ENCODE assay signal across 8 mouse cellular contexts in genomic region chr15:83100332-83100662, GRCm38 (mm10). TPM values are rescaled to one million over a fixed set of nuclear protein-coding genes. Genes with fewer than 3 reads are reported as not detected.
DNase-seq lines count a peak whose midpoint lies in the region; ATAC-seq and TF ChIP-seq lines count a peak whose summit lies in the region.

No protein-coding gene starts in this region.

- no peak for TF ChIP-seq CTCF in cerebellum, adult 2 months (IDR thresholded peaks at IDR 0.05; ENCODE audit: borderline replicate concordance, insufficient read depth, low read depth, low read length)
- TF ChIP-seq CTCF in spleen, adult 2 months (IDR thresholded peaks at IDR 0.05; ENCODE audit: extremely low read depth, insufficient read depth, insufficient read length, insufficient replicate concordance): no peak

- no peaks in the 10 kb centered on the region for H3K4me1 ChIP-seq in cerebellum, adult 2 months (ENCODE audit: control insufficient read depth, insufficient read depth, low read length)
- H3K4me1 ChIP-seq in spleen, adult 2 months (ENCODE audit: control insufficient read depth, insufficient read depth, insufficient read length): peaks cover 5% of the 10 kb centered on the region; the same call in 1 of the 2 replicates
- H3K4me1 ChIP-seq in limb, embryonic 15.5 days: peaks cover 24% of the 10 kb centered on the region
- peaks cover 4% of the 10 kb centered on the region; the same call in 1 of the 2 replicates for H3K4me1 ChIP-seq in stomach, embryonic 16.5 days (ENCODE audit: control insufficient read depth, insufficient read depth, low read length)

- no peak for DNase-seq in cerebellum, adult 2 months
- no peak for DNase-seq in cerebellum, adult 8-10 months
- DNase-seq in spleen, adult 2 months (ENCODE audit: low read depth in 1 of 2, low spot score in 2 of 2): no peak
- DNase-seq in spleen, adult 18-20 months: no peak
- DNase-seq in left cerebral cortex, postnatal 25 days (ENCODE audit: low spot score in 2 of 2): no peak

- no peaks in the 10 kb centered on the region for H3K27me3 ChIP-seq in cerebellum, adult 2 months (ENCODE audit: control insufficient read depth, insufficient read depth, low read length)
- H3K27me3 ChIP-seq in spleen, adult 2 months (ENCODE audit: control insufficient read depth, insufficient read depth, low read length): no peaks in the 10 kb centered on the region
- no peaks in the 10 kb centered on the region; the same call in 1 of the 2 replicates for H3K27me3 ChIP-seq in limb, embryonic 15.5 days
- no peaks in the 10 kb centered on the region for H3K27me3 ChIP-seq in stomach, embryonic 16.5 days (ENCODE audit: control insufficient read depth, insufficient read depth, low read length)

- no peaks in the 10 kb centered on the region for H3K9me3 ChIP-seq in limb, embryonic 15.5 days
- H3K9me3 ChIP-seq in stomach, embryonic 16.5 days (replicated peaks; ENCODE audit: control insufficient read depth, low read length): no peaks in the 10 kb centered on the region

- WGBS in cerebellum, adult 2 months: 1% methylated on average over 8 of the region's 8 CpGs
- WGBS in spleen, adult 2 months: 2% methylated on average over 8 of the region's 8 CpGs
- WGBS in limb, embryonic 15.5 days: 1% methylated on average over 8 of the region's 8 CpGs
- 2% methylated on average over 8 of the region's 8 CpGs for WGBS in stomach, embryonic 16.5 days

- no peak overlapping the region for H3K27ac ChIP-seq in cerebellum, adult 2 months (ENCODE audit: insufficient read depth, low read length)
- H3K27ac ChIP-seq in spleen, adult 2 months (ENCODE audit: insufficient read depth, low read length): peak overlapping the region; percentile 4; the same call in 1 of the 2 replicates
- H3K27ac ChIP-seq in limb, embryonic 15.5 days: peak overlapping the region; percentile 63
- H3K27ac ChIP-seq in stomach, embryonic 16.5 days (ENCODE audit: low read length): peak overlapping the region; percentile 66

- ATAC-seq in limb, embryonic 15.5 days (ENCODE audit: insufficient number of reproducible peaks, low FRiP score, low TSS enrichment, low read depth): peak; percentile 7; the same call in 1 of the 2 replicates
- 0 out of 2 replicates have a peak, but pooled peaks have one; percentile 45 for ATAC-seq in stomach, embryonic 16.5 days (ENCODE audit: insufficient read depth, low FRiP score)
- no peak for ATAC-seq in monocyte, adult 5-6 weeks (replicated peaks; ENCODE audit: insufficient number of reproducible peaks, low FRiP score, low TSS enrichment, poor library complexity, severe bottlenecking)

- intact Hi-C loops in left cerebral cortex, postnatal 25 days (cut with DNase I): no loop called here

- H3K36me3 ChIP-seq in spleen, adult 2 months (ENCODE audit: control insufficient read depth, insufficient read depth, low read length): no peaks in the 10 kb centered on the region
- peaks cover under 1% of the 10 kb centered on the region; the same call in 1 of the 2 replicates for H3K36me3 ChIP-seq in limb, embryonic 15.5 days
- no peaks in the 10 kb centered on the region for H3K36me3 ChIP-seq in stomach, embryonic 16.5 days (ENCODE audit: control insufficient read depth, insufficient read depth, low read length)

- peak overlapping the region; percentile 48 for H3K4me3 ChIP-seq in cerebellum, adult 2 months (replicated peaks; ENCODE audit: insufficient read depth, low read depth, low read length)
- peak overlapping the region; percentile 58 for H3K4me3 ChIP-seq in spleen, adult 2 months (ENCODE audit: extremely low read depth, insufficient read depth, insufficient read length)
- peak overlapping the region; percentile 62 for H3K4me3 ChIP-seq in limb, embryonic 15.5 days
- H3K4me3 ChIP-seq in stomach, embryonic 16.5 days (replicated peaks; ENCODE audit: low read length): peak overlapping the region; percentile 76

- peak overlapping the region; percentile 47 for H3K9ac ChIP-seq in limb, embryonic 15.5 days
- H3K9ac ChIP-seq in stomach, embryonic 16.5 days (ENCODE audit: low read length): peak overlapping the region; percentile 90

- TF ChIP-seq POLR2A in cerebellum, adult 2 months (IDR thresholded peaks at IDR 0.05; ENCODE audit: borderline replicate concordance, insufficient read depth, low read length): no peak
- TF ChIP-seq POLR2A in spleen, adult 2 months (IDR thresholded peaks at IDR 0.05; ENCODE audit: low read depth, low read length): no peak

- H3K4me2 ChIP-seq in limb, embryonic 15.5 days: peak overlapping the region; percentile 83
- peak overlapping the region; percentile 95 for H3K4me2 ChIP-seq in stomach, embryonic 16.5 days (ENCODE audit: low read depth, low read length)

RNA-seq across cellular contexts. Expression of gene Serhl, which starts 11.0 kb away (rescaled TPM):
- polyA plus RNA-seq in cerebellum, adult 2 months (2012; rRNA removed): 16.5 and 19.2 TPM in 2 replicates
- 31.4 and 37.1 TPM in 2 replicates for polyA plus RNA-seq in spleen, adult 2 months (2012; rRNA removed)
- 66.0 and 68.8 TPM in 2 replicates for polyA plus RNA-seq in limb, embryonic 15.5 days (2015; fragmentation: Nextera tagmentation; extraction: Ambion mirVana)
- 61.0 and 63.7 TPM in 2 replicates for polyA plus RNA-seq in stomach, embryonic 16.5 days (2015; fragmentation: Nextera tagmentation; extraction: Ambion mirVana)
- 16.9 to 26.7 TPM (median 20.9 TPM) in 3 replicates for total RNA-seq in monocyte, adult 5-6 weeks (2017)
- total RNA-seq in left cerebral cortex, postnatal 25 days (2021): 1 to 10 TPM; 8.3 to 9.8 TPM

RNA-seq across cellular contexts. Expression of gene Rrp7a, which starts 22.3 kb away (rescaled TPM):
- polyA plus RNA-seq in cerebellum, adult 2 months (2012; rRNA removed): 109 and 114 TPM in 2 replicates
- 86.8 and 104 TPM in 2 replicates for polyA plus RNA-seq in spleen, adult 2 months (2012; rRNA removed)
- polyA plus RNA-seq in limb, embryonic 15.5 days (2015; fragmentation: Nextera tagmentation; extraction: Ambion mirVana): 66.9 and 67.3 TPM in 2 replicates
- polyA plus RNA-seq in stomach, embryonic 16.5 days (2015; fragmentation: Nextera tagmentation; extraction: Ambion mirVana): 65.5 and 66.0 TPM in 2 replicates
- total RNA-seq in monocyte, adult 5-6 weeks (2017): 29.8 to 65.9 TPM (median 55.4 TPM) in 3 replicates
- 100 to 1,000 TPM; 140 to 161 TPM for total RNA-seq in left cerebral cortex, postnatal 25 days (2021)

RNA-seq across cellular contexts. Expression of gene Poldip3, which starts 48.9 kb away (rescaled TPM):
- 73.3 and 74.1 TPM in 2 replicates for polyA plus RNA-seq in cerebellum, adult 2 months (2012; rRNA removed)
- polyA plus RNA-seq in spleen, adult 2 months (2012; rRNA removed): 50.6 and 55.7 TPM in 2 replicates
- polyA plus RNA-seq in limb, embryonic 15.5 days (2015; fragmentation: Nextera tagmentation; extraction: Ambion mirVana): 134 and 137 TPM in 2 replicates
- 121 and 128 TPM in 2 replicates for polyA plus RNA-seq in stomach, embryonic 16.5 days (2015; fragmentation: Nextera tagmentation; extraction: Ambion mirVana)
- 122 to 140 TPM (median 123 TPM) in 3 replicates for total RNA-seq in monocyte, adult 5-6 weeks (2017)
- 10 to 100 TPM; 86.0 to 86.2 TPM for total RNA-seq in left cerebral cortex, postnatal 25 days (2021)
